ENCODE assay signal across 21 mouse cellular contexts in genomic region chr14:26439996-26440395, GRCm38 (mm10).
DNase-seq lines count a peak whose midpoint lies in the region; ATAC-seq and TF ChIP-seq lines count a peak whose summit lies in the region.
"Had no signal": no experiment of that assay in that cellular context is flagged by ENCODE, and none has a peak within 500 bp of the region (broad histone marks: within the 10 kb centered on the region; RNA-seq: fewer than 3 reads in every experiment).

No protein-coding gene starts in this region.

- no peak for TF ChIP-seq RAD21 in MEL (IDR thresholded peaks at IDR 0.05; ENCODE audit: low read depth, low read length)

- TF ChIP-seq EP300 in MEL (IDR thresholded peaks at IDR 0.05; ENCODE audit: low read depth in 1 of 2, low read length in 2 of 2), result no peak

- no peak for TF ChIP-seq CTCF in MEL (IDR thresholded peaks at IDR 0.05 in 2 of 3, conservative IDR thresholded peaks at IDR 0.05 in 1 of 3; ENCODE audit: control insufficient read depth in 1 of 3, insufficient read depth in 1 of 3, low read depth in 2 of 3, low read length in 3 of 3, poor library complexity in 1 of 3, severe bottlenecking in 1 of 3)

- no peaks in the 10 kb centered on the region for H3K27me3 ChIP-seq in heart, embryonic 12.5 days (replicated peaks)
- H3K27me3 ChIP-seq in heart, embryonic 16.5 days (ENCODE audit: control insufficient read depth, insufficient read depth, low read length), result no peaks in the 10 kb centered on the region
- H3K27me3 ChIP-seq in MEL (ENCODE audit: control insufficient read depth in 1 of 2, insufficient read depth in 2 of 2, low read length in 2 of 2), result no peaks in the 10 kb centered on the region
- H3K27me3 ChIP-seq: embryonic facial prominence, embryonic 13.5 days; forebrain, embryonic 12.5 days; hindbrain, embryonic 12.5 days had no signal

- H3K4me1 ChIP-seq in heart, embryonic 12.5 days (replicated peaks), result peaks cover 24% of the 10 kb centered on the region
- H3K4me1 ChIP-seq in heart, embryonic 16.5 days (ENCODE audit: control insufficient read depth, insufficient read depth, low read length), result peaks cover 17% of the 10 kb centered on the region
- H3K4me1 ChIP-seq in MEL (ENCODE audit: control insufficient read depth in 1 of 2, insufficient read depth in 2 of 2, low read length in 2 of 2), result peaks cover 15 to 16% of the 10 kb centered on the region in 2 experiments
- H3K4me1 ChIP-seq: forebrain, embryonic 12.5 days; hindbrain, embryonic 12.5 days had no signal

- intact Hi-C loops in heart, postnatal 25 days (cut with DNase I), result no loop called here

- peak overlapping the region; percentile 31; the same call in 1 of the 2 replicates for H3K4me2 ChIP-seq in heart, embryonic 12.5 days
- peak overlapping the region; percentile 55 for H3K4me2 ChIP-seq in heart, embryonic 16.5 days (ENCODE audit: low read depth, low read length)
- H3K4me2 ChIP-seq: embryonic facial prominence, embryonic 13.5 days; forebrain, embryonic 12.5 days; hindbrain, embryonic 12.5 days had no signal

- ATAC-seq in heart, embryonic 12.5 days (ENCODE audit: insufficient number of reproducible peaks, low FRiP score), result no peak
- no peak for ATAC-seq in heart, embryonic 16.5 days (replicated peaks; ENCODE audit: extremely low read depth, insufficient read depth, low FRiP score)
- ATAC-seq: forebrain, embryonic 16.5 days; hindbrain, embryonic 16.5 days; inflammation-experienced regulatory T-cells, adult 6 months; intestine, postnatal 0 days had no signal

- DNase-seq in heart, postnatal 25 days (ENCODE audit: low spot score), result no peak
- DNase-seq in heart, adult 11 months, result no peak
- DNase-seq in MEL (ENCODE audit: low read depth, low spot score), result no peak
- no peak for DNase-seq in kidney, adult 9 months
- DNase-seq: adrenal gland, postnatal 14 days; cerebellum, adult 11-12 months; cerebellum, adult 9-10 months; cerebellum, postnatal 25 days; gastrocnemius, postnatal 25 days; heart, postnatal 4 days; kidney, adult 8-10 months had no signal

- H3K36me3 ChIP-seq in heart, embryonic 12.5 days, result peaks cover 23% of the 10 kb centered on the region
- peaks cover 13% of the 10 kb centered on the region for H3K36me3 ChIP-seq in heart, embryonic 16.5 days (ENCODE audit: control insufficient read depth, insufficient read depth)
- peaks cover 4 to 43% of the 10 kb centered on the region in 2 experiments for H3K36me3 ChIP-seq in MEL (ENCODE audit: control insufficient read depth in 1 of 2, insufficient read depth in 2 of 2, low read length in 2 of 2)

- H3K9ac ChIP-seq in heart, embryonic 12.5 days, result no peak overlapping the region
- H3K9ac ChIP-seq in heart, embryonic 16.5 days (ENCODE audit: low read length), result no peak overlapping the region; the same call in 1 of the 2 replicates
- no peak overlapping the region for H3K9ac ChIP-seq in MEL (ENCODE audit: control insufficient read depth, low read depth, low read length, poor library complexity, severe bottlenecking)
- H3K9ac ChIP-seq: embryonic facial prominence, embryonic 13.5 days; forebrain, embryonic 12.5 days; hindbrain, embryonic 12.5 days had no signal

- no peak overlapping the region for H3K27ac ChIP-seq in heart, embryonic 12.5 days (ENCODE audit: poor library complexity, severe bottlenecking)
- H3K27ac ChIP-seq in heart, embryonic 16.5 days (ENCODE audit: low read length), result no peak overlapping the region
- H3K27ac ChIP-seq in MEL (ENCODE audit: control insufficient read depth, low read depth, low read length), result no peak overlapping the region
- H3K27ac ChIP-seq: embryonic facial prominence, embryonic 13.5 days; forebrain, embryonic 12.5 days; hindbrain, embryonic 12.5 days had no signal

- no peaks in the 10 kb centered on the region for H3K9me3 ChIP-seq in heart, embryonic 12.5 days (replicated peaks)
- H3K9me3 ChIP-seq in heart, embryonic 16.5 days (replicated peaks; ENCODE audit: control insufficient read depth, low read length), result no peaks in the 10 kb centered on the region
- no peaks in the 10 kb centered on the region for H3K9me3 ChIP-seq in MEL (replicated peaks; ENCODE audit: insufficient read depth, low read length)
- H3K9me3 ChIP-seq: embryonic facial prominence, embryonic 13.5 days; forebrain, embryonic 12.5 days; G1E; hindbrain, embryonic 12.5 days had no signal

- H3K4me3 ChIP-seq in heart, embryonic 12.5 days, result no peak overlapping the region
- H3K4me3 ChIP-seq in heart, embryonic 16.5 days (ENCODE audit: low read length), result peak overlapping the region; percentile 28; the same call in 1 of the 2 replicates
- H3K4me3 ChIP-seq in MEL (ENCODE audit: control insufficient read depth in 1 of 2, insufficient read depth in 1 of 2, low read depth in 2 of 2, low read length in 2 of 2), result no peak overlapping the region
- H3K4me3 ChIP-seq: embryonic facial prominence, embryonic 13.5 days; forebrain, embryonic 12.5 days; hindbrain, embryonic 12.5 days had no signal

- TF ChIP-seq POLR2A in MEL (IDR thresholded peaks at IDR 0.05; ENCODE audit: control insufficient read depth in 1 of 2, insufficient read depth in 1 of 2, low read depth in 1 of 2, low read length in 2 of 2, poor library complexity in 1 of 2), result no peak

- 0 out of 2 replicates have a peak, but pooled peaks cover 2% of the 10 kb centered on the region for H3K79me2 ChIP-seq in MEL (ENCODE audit: control insufficient read depth, insufficient read depth, low read length, poor library complexity)

TF ChIP-seq in MEL, 35 proteins besides CTCF, POLR2A, EP300 and RAD21:
- peak; percentile 67; the same call in 1 of the 2 replicates for TF ChIP-seq MAFK (IDR thresholded peaks at IDR 0.05; ENCODE audit: borderline replicate concordance, low read depth, low read length)
- no peak for TF ChIP-seq GABPA (IDR thresholded peaks at IDR 0.05; ENCODE audit: low read depth, low read length)
- TF ChIP-seq CHD2 (IDR thresholded peaks at IDR 0.05; ENCODE audit: low read length), result no peak
